Mouse (Mus musculus) heart, postnatal 4 days (tissue): ENCODE data around the gene Slc44a4. TPM values are rescaled to one million over a fixed set of nuclear protein-coding genes. Genes with fewer than 3 reads are reported as not detected.
"Not testable (repeated sequence)": the region's sequence is repeated elsewhere in the genome, so short reads cannot be mapped to it uniquely, and the experiment has no call there.

Source experiments
- DNase-seq: peaks from one replicate; pipeline ENCODE4 v3.0.0; 2021
- total RNA-seq, 2 experiments: library from RNA; stranded (reverse); gene quantifications; 2 replicates each; pipeline ENCODE4 v1.2.3; 2021

Slc44a4 gene
- total RNA-seq, 2 experiments from 2014 or later = not detected

GRCm38 (mm10) chr17:34943128-34943815 lies 29.0 kb downstream of the Slc44a4 start:
- no peak for DNase-seq

GRCm38 (mm10) chr17:34944362-34944761 lies 30.1 kb downstream of the Slc44a4 start:
- no peak for DNase-seq

GRCm38 (mm10) chr17:34946486-34947140 lies 32.3 kb downstream of the Slc44a4 start:
- no peak for DNase-seq

- peak; percentile 45 for DNase-seq
Observed at GRCm38 (mm10) chr17:34947606-34948005, 33.3 kb downstream of the Slc44a4 start.

- not testable (repeated sequence) for DNase-seq
Observed at GRCm38 (mm10) chr17:34948721-34949552, 34.7 kb downstream of the Slc44a4 start.

- no peak for DNase-seq
Observed at GRCm38 (mm10) chr17:34949553-34949969, 35.3 kb downstream of the Slc44a4 start.

GRCm38 (mm10) chr17:34950514-34951455 lies 36.5 kb downstream of the Slc44a4 start:
- no peak for DNase-seq

- no peak for DNase-seq
Observed at GRCm38 (mm10) chr17:34951636-34952377, 37.5 kb downstream of the Slc44a4 start.

- peak; percentile 89 for DNase-seq
Observed at GRCm38 (mm10) chr17:34952378-34953040, 38.2 kb downstream of the Slc44a4 start.

- no peak for DNase-seq
Observed at GRCm38 (mm10) chr17:34953258-34953657, 39.0 kb downstream of the Slc44a4 start.

- no peak for DNase-seq
Observed at GRCm38 (mm10) chr17:34953904-34954303, 39.6 kb downstream of the Slc44a4 start.

- no peak for DNase-seq
Observed at GRCm38 (mm10) chr17:34954831-34955230, 40.6 kb downstream of the Slc44a4 start.

GRCm38 (mm10) chr17:34955884-34956283 lies 41.6 kb downstream of the Slc44a4 start:
- DNase-seq = no peak

GRCm38 (mm10) chr17:34956340-34956739 lies 42.1 kb downstream of the Slc44a4 start:
- DNase-seq = no peak

- not testable (repeated sequence) for DNase-seq
Observed at GRCm38 (mm10) chr17:34957291-34957690, 43.0 kb downstream of the Slc44a4 start.

- not testable (repeated sequence) for DNase-seq
Observed at GRCm38 (mm10) chr17:34957966-34958365, 43.7 kb downstream of the Slc44a4 start.

- DNase-seq = not testable (repeated sequence)
Observed at GRCm38 (mm10) chr17:34958734-34959129, 44.5 kb downstream of the Slc44a4 start.

GRCm38 (mm10) chr17:34959130-34959778 lies 45.0 kb downstream of the Slc44a4 start, which contains the start of gene Hspa1b:
Gene Hspa1b (minus strand): TSS chr17:34959238.
- DNase-seq = peak; percentile 83

GRCm38 (mm10) chr17:34959881-34960515 lies 45.7 kb downstream of the Slc44a4 start:
- DNase-seq = peak; percentile 30
